Mouse (Mus musculus): Measurements from ENCODE around the gene Plekhg3.
A peak's percentile ranks its signal among the peaks of the same experiment; 100 is the strongest.

Plekhg3 gene

GRCm38 (mm10) chr12:76530580-76531139 is at the start of gene Plekhg3:
Gene Plekhg3, plus strand, starts transcription at chr12:76530891.
- no peak for DNase-seq (ENCODE audit: low read depth, low spot score)

- DNase-seq (ENCODE audit: low read depth, low spot score): no peak
These were observed 48.2 kb upstream of the Plekhg3 start for GRCm38 (mm10) chr12:76482446-76482845.

- no peak for DNase-seq (ENCODE audit: low read depth, low spot score)
These were observed 47.7 kb upstream of the Plekhg3 start for GRCm38 (mm10) chr12:76482948-76483347.

GRCm38 (mm10) chr12:76484881-76485280 is 45.8 kb upstream of the Plekhg3 start:
- DNase-seq (ENCODE audit: low read depth, low spot score): no peak

GRCm38 (mm10) chr12:76485381-76485780 is 45.3 kb upstream of the Plekhg3 start:
- DNase-seq (ENCODE audit: low read depth, low spot score): no peak

- no peak for DNase-seq (ENCODE audit: low read depth, low spot score)
These were observed 43.7 kb upstream of the Plekhg3 start for GRCm38 (mm10) chr12:76486943-76487342.

GRCm38 (mm10) chr12:76490798-76491197 is 39.9 kb upstream of the Plekhg3 start:
- DNase-seq (ENCODE audit: low read depth, low spot score): no peak

- DNase-seq (ENCODE audit: low read depth, low spot score): no peak
These were observed 37.2 kb upstream of the Plekhg3 start for GRCm38 (mm10) chr12:76493462-76493861.

GRCm38 (mm10) chr12:76495381-76495780 is 35.3 kb upstream of the Plekhg3 start:
- no peak for DNase-seq (ENCODE audit: low read depth, low spot score)

GRCm38 (mm10) chr12:76496324-76496723 is 34.4 kb upstream of the Plekhg3 start:
- DNase-seq (ENCODE audit: low read depth, low spot score): peak; percentile 33

GRCm38 (mm10) chr12:76499276-76499675 is 31.4 kb upstream of the Plekhg3 start:
- no peak for DNase-seq (ENCODE audit: low read depth, low spot score)

- DNase-seq (ENCODE audit: low read depth, low spot score): no peak
These were observed 30.6 kb upstream of the Plekhg3 start for GRCm38 (mm10) chr12:76500055-76500454.

GRCm38 (mm10) chr12:76500896-76501295 is 29.8 kb upstream of the Plekhg3 start:
- DNase-seq (ENCODE audit: low read depth, low spot score): no peak

- DNase-seq (ENCODE audit: low read depth, low spot score): no peak
These were observed 27.7 kb upstream of the Plekhg3 start for GRCm38 (mm10) chr12:76502981-76503380.

- DNase-seq (ENCODE audit: low read depth, low spot score): no peak
These were observed 24.2 kb upstream of the Plekhg3 start for GRCm38 (mm10) chr12:76506522-76506921.

- no peak for DNase-seq (ENCODE audit: low read depth, low spot score)
These were observed 22.9 kb upstream of the Plekhg3 start for GRCm38 (mm10) chr12:76507791-76508190.

GRCm38 (mm10) chr12:76508909-76509440 is 21.7 kb upstream of the Plekhg3 start:
- DNase-seq (ENCODE audit: low read depth, low spot score): no peak

- DNase-seq (ENCODE audit: low read depth, low spot score): no peak
These were observed 18.0 kb upstream of the Plekhg3 start for GRCm38 (mm10) chr12:76512731-76513130.

- DNase-seq (ENCODE audit: low read depth, low spot score): no peak
These were observed 15.8 kb upstream of the Plekhg3 start for GRCm38 (mm10) chr12:76514842-76515241.

GRCm38 (mm10) chr12:76518000-76518399 is 12.7 kb upstream of the Plekhg3 start:
- no peak for DNase-seq (ENCODE audit: low read depth, low spot score)

- no peak for DNase-seq (ENCODE audit: low read depth, low spot score)
These were observed 11.5 kb upstream of the Plekhg3 start for GRCm38 (mm10) chr12:76518909-76519842.

- no peak for DNase-seq (ENCODE audit: low read depth, low spot score)
These were observed 7.0 kb upstream of the Plekhg3 start for GRCm38 (mm10) chr12:76523654-76524053.

- no peak for DNase-seq (ENCODE audit: low read depth, low spot score)
These were observed 5.8 kb upstream of the Plekhg3 start for GRCm38 (mm10) chr12:76524915-76525314.

Measured in c-Kit-negative CD71-positive TER-119-positive erythroid progenitor cells, embryonic 14.5 days (primary cell).